Comparison of ENCODE assay signal across 8 mouse cellular contexts in the genomic region with DNA sequence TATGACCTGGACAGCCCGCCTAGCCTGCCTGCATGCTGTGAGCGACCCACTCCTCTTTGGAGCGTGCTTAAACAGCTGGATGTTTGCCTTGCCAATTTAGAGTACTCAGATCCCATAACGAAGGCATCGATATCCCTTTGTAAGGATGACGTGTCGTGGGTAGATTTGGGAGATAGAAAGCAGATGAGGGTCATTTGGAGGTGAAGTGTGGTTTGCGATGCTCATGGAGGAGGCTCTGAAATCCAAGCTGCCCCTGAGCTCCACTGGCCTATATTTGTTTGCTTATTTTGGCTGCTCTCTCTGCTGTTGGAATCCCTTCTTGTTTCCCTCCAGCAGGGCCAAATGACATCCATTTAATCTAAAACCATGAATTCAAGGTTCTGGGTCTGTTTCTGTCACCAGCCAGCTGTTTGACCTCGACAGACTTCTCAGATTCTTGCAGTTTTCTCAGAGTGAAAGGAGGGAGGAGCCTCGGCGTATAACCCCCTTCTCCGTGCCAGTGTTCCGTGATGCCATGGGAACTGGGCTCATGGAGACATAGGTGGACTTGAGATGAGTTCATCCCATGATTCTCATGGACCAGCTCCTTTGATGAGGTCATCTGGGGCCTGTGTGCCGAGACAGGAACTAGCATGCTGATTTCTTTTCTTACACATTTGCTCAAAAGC.
DNase-seq lines count a peak whose midpoint lies in the region; ATAC-seq and TF ChIP-seq lines count a peak whose summit lies in the region.
"Had no signal": no experiment of that assay in that cellular context is flagged by ENCODE, and none has a peak within 500 bp of the region (broad histone marks: within the 10 kb centered on the region; RNA-seq: fewer than 3 reads in every experiment).

No protein-coding gene starts in this region.

- no peak for TF ChIP-seq POLR2A in CH12.LX (IDR thresholded peaks at IDR 0.05; ENCODE audit: low read depth, low read length)

- no peak overlapping the region for H3K27ac ChIP-seq in CH12.LX (ENCODE audit: insufficient read depth, low read depth)
- peak overlapping the region; percentile 71 for H3K27ac ChIP-seq in heart, embryonic 16.5 days (ENCODE audit: low read length)

- no peaks in the 10 kb centered on the region for H3K4me1 ChIP-seq in CH12.LX (ENCODE audit: control insufficient read depth in 1 of 2, insufficient read depth in 2 of 2)
- H3K4me1 ChIP-seq in heart, embryonic 16.5 days (ENCODE audit: control insufficient read depth, insufficient read depth, low read length): peaks cover 18% of the 10 kb centered on the region

- ATAC-seq in heart, embryonic 16.5 days (replicated peaks; ENCODE audit: extremely low read depth, insufficient read depth, low FRiP score): peak; percentile 33; the same call in 1 of the 2 replicates

- in situ Hi-C loops in CH12.LX (cut with MboI; ENCODE audit: low pct_ligation_motif_present, low pct_unique_long_range_greater_than_20kb, low sequenced_read_pairs): no loop called here

- no peak for TF ChIP-seq EP300 in CH12.LX (IDR thresholded peaks at IDR 0.05; ENCODE audit: low read length)

- H3K4me3 ChIP-seq in C2C12 (ENCODE audit: insufficient read depth, poor library complexity, severe bottlenecking) (no peak overlapping the region), CH12.LX (replicated peaks in 1 of 3; ENCODE audit: low read depth in 2 of 3, low read length in 2 of 3, poor library complexity in 1 of 3) (no peak overlapping the region)
- no peak overlapping the region for H3K4me3 ChIP-seq in heart, embryonic 16.5 days (ENCODE audit: low read length)

- peak overlapping the region; percentile 64; the same call in 1 of the 2 replicates for H3K4me2 ChIP-seq in CH12.LX (ENCODE audit: insufficient read depth, low read depth, poor library complexity, severe bottlenecking)
- H3K4me2 ChIP-seq in heart, embryonic 16.5 days (ENCODE audit: low read depth, low read length): no peak overlapping the region

- TF ChIP-seq CTCF in C2C12 (IDR thresholded peaks at IDR 0.05; ENCODE audit: control insufficient read depth, insufficient read depth, insufficient read length): no peak
- no peak for TF ChIP-seq CTCF in CH12.LX (conservative IDR thresholded peaks at IDR 0.05 in 1 of 2, IDR thresholded peaks at IDR 0.05 in 1 of 2; ENCODE audit: low read depth in 2 of 2, low read length in 2 of 2)

- H3K36me3 ChIP-seq in C2C12 (ENCODE audit: control insufficient read depth, insufficient read depth) (no peaks in the 10 kb centered on the region), CH12.LX (replicated peaks in 1 of 2; ENCODE audit: control insufficient read depth in 1 of 2, insufficient read depth in 1 of 2, low read length in 1 of 2) (no peaks in the 10 kb centered on the region)
- no peaks in the 10 kb centered on the region for H3K36me3 ChIP-seq in heart, embryonic 16.5 days (ENCODE audit: control insufficient read depth, insufficient read depth)

- no peak for TF ChIP-seq RAD21 in CH12.LX (IDR thresholded peaks at IDR 0.05; ENCODE audit: low read depth, low read length)

- H3K79me2 ChIP-seq in C2C12 (ENCODE audit: control insufficient read depth, insufficient read depth) (no peaks in the 10 kb centered on the region), CH12.LX (replicated peaks; ENCODE audit: control insufficient read depth, extremely low read depth, insufficient read depth, poor library complexity, severe bottlenecking) (no peaks in the 10 kb centered on the region)

- H3K79me3 ChIP-seq in C2C12 (ENCODE audit: low read depth): no peaks in the 10 kb centered on the region

- no peak for DNase-seq in CH12.LX (ENCODE audit: extremely low read depth)
- DNase-seq in kidney, postnatal 36 days: peak; percentile 5 to 34
- no peak for DNase-seq in layer of hippocampus, adult 11-12 months (ENCODE audit: low spot score)
- no peak for DNase-seq in cerebellum, adult 11-12 months
- no peak for DNase-seq in layer of hippocampus, postnatal 25 days (ENCODE audit: extremely low spot score in 1 of 2, low spot score in 1 of 2)
- DNase-seq: cerebellum, adult 18-20 months had no signal

- dilution Hi-C loops in CH12.LX (cut with MboI; ENCODE audit: extremely low pct_ligation_motif_present, extremely low pct_unique_long_range_greater_than_20kb, low sequenced_read_pairs): no loop called here

- H3K27me3 ChIP-seq in C2C12 (ENCODE audit: control insufficient read depth, insufficient read depth, insufficient read length): no peaks in the 10 kb centered on the region
- peaks cover 92% of the 10 kb centered on the region for H3K27me3 ChIP-seq in CH12.LX (replicated peaks)
- H3K27me3 ChIP-seq in heart, embryonic 16.5 days (ENCODE audit: control insufficient read depth, insufficient read depth, low read length): no peaks in the 10 kb centered on the region

- H3K9ac ChIP-seq in CH12.LX (ENCODE audit: insufficient read depth, low read depth): no peak overlapping the region
- H3K9ac ChIP-seq in heart, embryonic 16.5 days (ENCODE audit: low read length): no peak overlapping the region

- WGBS in heart, embryonic 16.5 days: 51% methylated on average over 14 of the region's 14 CpGs

- H3K9me3 ChIP-seq in CH12.LX (replicated peaks; ENCODE audit: low read length): peaks cover 3% of the 10 kb centered on the region
- H3K9me3 ChIP-seq in heart, embryonic 16.5 days (replicated peaks; ENCODE audit: control insufficient read depth, low read length): no peaks in the 10 kb centered on the region

- no peak overlapping the region for H3ac ChIP-seq in C2C12 (ENCODE audit: control insufficient read depth, insufficient read length, low read depth)

TF ChIP-seq in C2C12, 6 proteins besides CTCF, POLR2A, EP300 and RAD21:
- peak; percentile 32 for TF ChIP-seq MYOD1 (IDR thresholded peaks at IDR 0.05; ENCODE audit: control insufficient read depth, insufficient read length, low read depth)
- TF ChIP-seq CEBPB (IDR thresholded peaks at IDR 0.05; ENCODE audit: low read depth): no peak
- no peak for TF ChIP-seq MAX (IDR thresholded peaks at IDR 0.05)
- no peak for TF ChIP-seq MYOG (IDR thresholded peaks at IDR 0.05; ENCODE audit: control insufficient read depth, extremely low read depth, insufficient read length)
- TF ChIP-seq USF1 (IDR thresholded peaks at IDR 0.05; ENCODE audit: low read depth): no peak
TF ChIP-seq in C2C12: peak in this region for 1.

TF ChIP-seq in CH12.LX, 34 proteins besides CTCF, POLR2A, EP300 and RAD21:
- TF ChIP-seq GABPA (IDR thresholded peaks at IDR 0.05; ENCODE audit: insufficient replicate concordance, low read depth, low read length): no peak
- no peak for TF ChIP-seq SIN3A (IDR thresholded peaks at IDR 0.05; ENCODE audit: low read length)
- TF ChIP-seq TCF12 (IDR thresholded peaks at IDR 0.05; ENCODE audit: low read depth, low read length): no peak
- TF ChIP-seq ZMIZ1 (IDR thresholded peaks at IDR 0.05; ENCODE audit: low read depth, low read length): no peak
- no peak for TF ChIP-seq MAZ (IDR thresholded peaks at IDR 0.05; ENCODE audit: low read depth, low read length)
- no peak for TF ChIP-seq MXI1 (IDR thresholded peaks at IDR 0.05; ENCODE audit: low read depth, low read length)
- no peak for TF ChIP-seq MYC (IDR thresholded peaks at IDR 0.05; ENCODE audit: low read depth, low read length)
- TF ChIP-seq ZNF384 (IDR thresholded peaks at IDR 0.05; ENCODE audit: low read depth, low read length): no peak
- no peak for TF ChIP-seq SMC3 (IDR thresholded peaks at IDR 0.05; ENCODE audit: low read depth, low read length)
- no peak for TF ChIP-seq KAT2A (IDR thresholded peaks at IDR 0.05; ENCODE audit: insufficient replicate concordance, low read length)
- TF ChIP-seq IRF4 (IDR thresholded peaks at IDR 0.05; ENCODE audit: low read depth, low read length): no peak
- TF ChIP-seq MEF2A (IDR thresholded peaks at IDR 0.05; ENCODE audit: borderline replicate concordance, low read depth, low read length): no peak
- TF ChIP-seq ZC3H11A (IDR thresholded peaks at IDR 0.05; ENCODE audit: low read depth, low read length): no peak
- TF ChIP-seq ZKSCAN1 (IDR thresholded peaks at IDR 0.05; ENCODE audit: borderline replicate concordance, low read depth, low read length): no peak
- TF ChIP-seq RCOR1 (conservative IDR thresholded peaks at IDR 0.05; ENCODE audit: low read depth, low read length): no peak
- TF ChIP-seq PAX5 (IDR thresholded peaks at IDR 0.05; ENCODE audit: low read length): no peak

Comparison
In these comparisons a context has a peak if more than half of its experiments do, and no peak if none do; other contexts are left out.
1. DNase-seq: peak in kidney, postnatal 36 days (2 of 2); none in CH12.LX (single experiment), layer of hippocampus, adult 11-12 months (single experiment), cerebellum, adult 11-12 months (single experiment) and layer of hippocampus, postnatal 25 days (0 of 2).